Mouse (Mus musculus): ENCODE measurements around the gene Rnf32. TPM values are rescaled to one million over a fixed set of nuclear protein-coding genes. Genes with fewer than 3 reads are reported as not detected.

The Rnf32 gene
- polyA plus RNA-seq, 1 experiment from 2014 or later: 9.7 TPM

DNA sequence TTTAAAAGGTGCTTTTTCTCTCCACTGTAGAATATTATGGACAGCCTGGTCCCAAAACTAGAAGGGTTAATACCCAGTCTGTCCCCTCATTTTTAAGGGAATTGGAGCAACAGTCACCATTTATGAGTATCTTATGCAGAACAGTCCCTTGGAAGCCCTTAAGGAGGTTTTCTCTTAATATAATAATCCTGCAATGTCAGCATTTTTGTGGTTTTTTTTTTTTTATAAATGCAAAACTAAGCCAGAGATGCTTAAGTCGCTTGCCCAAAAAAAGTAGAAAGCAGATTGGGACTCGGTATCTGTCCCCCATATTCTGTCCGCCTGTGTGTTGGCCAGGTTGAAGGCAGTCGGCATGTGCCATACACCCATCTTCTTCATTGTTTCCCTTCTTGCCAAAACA, 1.4 kb downstream of the Rnf32 start:
- 83% methylated on average over 4 of the region's 4 CpGs for WGBS
- Histone ChIP-seq H3K36me3 (ENCODE audit: control insufficient read depth, insufficient read depth, low read length) (no peaks in the 10 kb centered on the region), H3K4me2 (replicated peaks; ENCODE audit: low read depth, low read length) (no peak overlapping the region), H3K9ac (ENCODE audit: low read depth, low read length) (no peak overlapping the region), H3K4me1 (replicated peaks; ENCODE audit: control insufficient read depth, insufficient read depth, low read length) (no peaks in the 10 kb centered on the region), H3K27me3 (ENCODE audit: control insufficient read depth, insufficient read depth, low read length) (no peaks in the 10 kb centered on the region), H3K9me3 (ENCODE audit: control insufficient read depth, low read length) (no peaks in the 10 kb centered on the region), H3K4me3 (ENCODE audit: low read depth, low read length) (no peak overlapping the region), H3K27ac (ENCODE audit: low read depth, low read length) (no peak overlapping the region)
- ATAC-seq (ENCODE audit: low FRiP score) (no peak), DNase-seq (ENCODE audit: low spot score) (no peak)

DNA sequence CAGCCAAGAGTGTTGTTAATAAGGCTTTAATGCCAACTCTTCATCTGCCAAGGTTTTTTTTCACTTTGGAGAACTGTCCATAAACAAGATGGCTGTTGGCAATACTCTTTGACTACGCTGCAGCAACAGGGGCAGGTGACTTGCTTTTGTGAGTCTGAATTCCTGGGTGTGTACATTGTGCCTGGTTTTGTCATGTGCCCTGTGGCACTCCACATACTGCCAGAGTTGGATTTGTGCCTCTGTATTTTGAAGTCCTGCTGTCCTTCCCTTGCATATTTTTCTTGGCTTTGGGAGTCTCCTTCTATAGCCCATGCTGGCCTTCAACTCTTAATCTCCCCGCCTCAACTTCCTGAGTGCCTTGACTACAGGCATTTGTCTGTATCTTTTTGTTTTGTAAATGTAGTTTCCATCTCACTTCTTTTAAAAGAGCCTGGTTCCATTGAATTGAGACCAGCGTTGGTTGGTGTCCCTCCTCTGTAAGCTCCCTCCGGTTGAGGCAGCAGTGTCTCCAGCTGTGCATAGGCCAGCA, 3.2 kb downstream of the Rnf32 start:
- Histone ChIP-seq H3K4me1 (replicated peaks; ENCODE audit: control insufficient read depth, insufficient read depth, low read length) (no peaks in the 10 kb centered on the region), H3K4me2 (replicated peaks; ENCODE audit: low read depth, low read length) (no peak overlapping the region), H3K9ac (ENCODE audit: low read depth, low read length) (no peak overlapping the region), H3K4me3 (ENCODE audit: low read depth, low read length) (no peak overlapping the region), H3K27me3 (ENCODE audit: control insufficient read depth, insufficient read depth, low read length) (no peaks in the 10 kb centered on the region), H3K9me3 (ENCODE audit: control insufficient read depth, low read length) (no peaks in the 10 kb centered on the region), H3K27ac (ENCODE audit: low read depth, low read length) (no peak overlapping the region), H3K36me3 (ENCODE audit: control insufficient read depth, insufficient read depth, low read length) (no peaks in the 10 kb centered on the region)
- ATAC-seq (ENCODE audit: low FRiP score) (no peak), DNase-seq (ENCODE audit: low spot score) (no peak)
- 60% methylated on average over 4 of the region's 4 CpGs for WGBS

DNA sequence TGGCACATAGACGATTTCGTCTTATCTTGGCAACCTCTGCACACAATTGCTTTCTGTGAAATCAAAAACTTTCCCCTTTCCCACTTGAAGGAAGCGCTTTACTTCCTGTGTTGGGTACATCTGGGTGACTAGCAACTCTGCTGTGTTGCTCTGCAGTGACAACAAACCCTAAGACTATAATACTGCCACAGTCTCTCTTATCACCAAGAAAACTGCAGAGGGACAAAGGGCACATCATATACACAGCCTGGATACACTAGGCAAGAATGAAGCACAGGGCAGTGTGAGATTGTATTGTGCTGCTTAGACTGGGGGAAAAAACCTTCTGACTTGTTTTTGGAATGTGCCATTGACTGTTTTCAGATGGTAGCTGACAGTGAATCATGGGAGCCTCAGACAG, 4.1 kb downstream of the Rnf32 start:
- WGBS: 75% methylated on average over 3 of the region's 3 CpGs
- no peak overlapping the region for H3K27ac ChIP-seq (ENCODE audit: low read depth, low read length)
- no peaks in the 10 kb centered on the region for H3K9me3 ChIP-seq (ENCODE audit: control insufficient read depth, low read length)
- no peaks in the 10 kb centered on the region for H3K27me3 ChIP-seq (ENCODE audit: control insufficient read depth, insufficient read depth, low read length)
- H3K4me1 ChIP-seq (replicated peaks; ENCODE audit: control insufficient read depth, insufficient read depth, low read length): no peaks in the 10 kb centered on the region
- no peaks in the 10 kb centered on the region for H3K36me3 ChIP-seq (ENCODE audit: control insufficient read depth, insufficient read depth, low read length)
- DNase-seq (ENCODE audit: low spot score) (no peak), ATAC-seq (ENCODE audit: low FRiP score) (no peak)
- H3K9ac ChIP-seq (ENCODE audit: low read depth, low read length): no peak overlapping the region
- no peak overlapping the region for H3K4me3 ChIP-seq (ENCODE audit: low read depth, low read length)
- H3K4me2 ChIP-seq (replicated peaks; ENCODE audit: low read depth, low read length): no peak overlapping the region

DNA sequence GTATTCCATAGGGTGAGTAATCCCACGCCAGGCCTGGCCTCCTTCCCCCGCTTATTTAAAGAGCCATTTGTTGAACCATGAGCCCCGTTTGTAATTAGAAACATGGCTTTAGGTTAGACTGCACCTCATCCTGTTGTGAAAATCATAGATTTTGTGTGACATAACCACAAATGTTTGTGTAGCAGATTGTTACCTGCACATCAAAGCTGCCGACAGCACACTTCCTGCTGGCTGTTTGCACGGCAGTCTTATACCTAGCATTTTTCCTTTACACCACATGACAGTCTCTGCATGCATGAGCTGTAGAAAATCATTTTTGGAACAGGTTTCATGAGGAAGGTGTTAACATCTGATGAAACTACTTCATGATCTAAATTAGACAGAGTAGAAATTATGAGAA, 9.9 kb downstream of the Rnf32 start:
- no peak overlapping the region for H3K9ac ChIP-seq (ENCODE audit: low read depth, low read length)
- H3K36me3 ChIP-seq (ENCODE audit: control insufficient read depth, insufficient read depth, low read length): no peaks in the 10 kb centered on the region
- H3K4me2 ChIP-seq (replicated peaks; ENCODE audit: low read depth, low read length): no peak overlapping the region
- H3K27me3 ChIP-seq (ENCODE audit: control insufficient read depth, insufficient read depth, low read length): no peaks in the 10 kb centered on the region
- ATAC-seq (ENCODE audit: low FRiP score): no peak
- no peak overlapping the region for H3K27ac ChIP-seq (ENCODE audit: low read depth, low read length)
- H3K9me3 ChIP-seq (ENCODE audit: control insufficient read depth, low read length): no peaks in the 10 kb centered on the region
- no peaks in the 10 kb centered on the region for H3K4me1 ChIP-seq (replicated peaks; ENCODE audit: control insufficient read depth, insufficient read depth, low read length)
- DNase-seq (ENCODE audit: low spot score): no peak
- 84% methylated on average over 5 of the region's 5 CpGs for WGBS
- no peak overlapping the region for H3K4me3 ChIP-seq (ENCODE audit: low read depth, low read length)

DNA sequence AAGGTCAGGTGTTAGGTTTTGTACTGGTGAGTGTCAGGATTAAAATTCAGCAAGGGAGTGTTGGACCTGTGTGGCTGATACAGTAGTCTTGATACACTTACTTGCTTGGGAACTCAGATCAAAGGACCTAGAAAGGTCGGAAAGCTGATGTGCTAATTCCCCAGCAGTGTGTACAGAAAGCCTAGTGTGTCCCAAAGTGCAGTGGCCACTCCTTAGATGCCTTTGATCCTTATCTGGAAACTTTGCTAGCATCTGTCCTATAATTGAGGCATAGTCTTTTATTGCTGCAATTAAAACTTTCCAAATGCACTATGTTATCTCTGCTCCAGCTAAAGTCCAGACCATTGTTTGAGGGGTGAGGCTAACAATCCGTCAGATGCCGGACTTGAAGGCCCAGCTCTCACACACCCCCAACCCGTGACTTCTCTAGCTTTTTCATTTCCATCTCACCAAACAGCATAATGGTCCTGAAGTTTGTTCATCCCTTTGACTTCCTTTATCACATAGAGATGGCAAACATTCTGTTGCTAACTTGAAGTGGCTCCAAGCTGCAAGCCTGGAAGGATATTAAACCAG, 16.3 kb downstream of the Rnf32 start:
- no peaks in the 10 kb centered on the region for H3K4me1 ChIP-seq (replicated peaks; ENCODE audit: control insufficient read depth, insufficient read depth, low read length)
- ATAC-seq (ENCODE audit: low FRiP score) (no peak), DNase-seq (ENCODE audit: low spot score) (no peak)
- H3K4me2 ChIP-seq (replicated peaks; ENCODE audit: low read depth, low read length): no peak overlapping the region
- no peaks in the 10 kb centered on the region for H3K36me3 ChIP-seq (ENCODE audit: control insufficient read depth, insufficient read depth, low read length)
- H3K9ac ChIP-seq (ENCODE audit: low read depth, low read length): no peak overlapping the region
- no peaks in the 10 kb centered on the region for H3K9me3 ChIP-seq (ENCODE audit: control insufficient read depth, low read length)
- H3K4me3 ChIP-seq (ENCODE audit: low read depth, low read length): no peak overlapping the region
- no peaks in the 10 kb centered on the region for H3K27me3 ChIP-seq (ENCODE audit: control insufficient read depth, insufficient read depth, low read length)
- 67% methylated on average over 4 of the region's 4 CpGs for WGBS
- no peak overlapping the region for H3K27ac ChIP-seq (ENCODE audit: low read depth, low read length)

DNA sequence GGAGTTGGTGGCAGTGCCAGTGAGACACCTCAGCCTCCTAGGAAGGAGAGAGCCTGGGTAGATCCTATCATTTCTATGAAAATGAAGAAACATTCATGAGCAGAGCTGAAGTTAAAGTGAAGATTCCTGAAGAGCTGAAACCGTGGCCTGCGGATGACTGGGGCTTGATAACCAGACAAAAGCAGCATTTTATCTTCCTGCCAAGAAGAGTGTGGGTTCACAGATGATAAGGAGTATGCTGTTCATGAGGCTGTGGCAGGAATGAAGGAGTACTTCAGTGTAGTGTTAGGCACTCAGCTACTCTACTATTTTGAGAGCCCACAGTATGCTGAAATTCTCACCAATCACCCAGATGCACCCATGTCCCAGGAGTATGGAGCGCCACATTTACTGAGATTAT, 22.2 kb downstream of the Rnf32 start:
- Histone ChIP-seq H3K4me1 (replicated peaks; ENCODE audit: control insufficient read depth, insufficient read depth, low read length) (no peaks in the 10 kb centered on the region), H3K27ac (ENCODE audit: low read depth, low read length) (no peak overlapping the region), H3K9me3 (ENCODE audit: control insufficient read depth, low read length) (no peaks in the 10 kb centered on the region), H3K36me3 (ENCODE audit: control insufficient read depth, insufficient read depth, low read length) (no peaks in the 10 kb centered on the region), H3K27me3 (ENCODE audit: control insufficient read depth, insufficient read depth, low read length) (no peaks in the 10 kb centered on the region), H3K4me2 (replicated peaks; ENCODE audit: low read depth, low read length) (no peak overlapping the region), H3K9ac (ENCODE audit: low read depth, low read length) (no peak overlapping the region), H3K4me3 (ENCODE audit: low read depth, low read length) (no peak overlapping the region)
- WGBS: 81% methylated on average over 3 of the region's 3 CpGs
- DNase-seq (ENCODE audit: low spot score) (no peak), ATAC-seq (ENCODE audit: low FRiP score) (no peak)

DNA sequence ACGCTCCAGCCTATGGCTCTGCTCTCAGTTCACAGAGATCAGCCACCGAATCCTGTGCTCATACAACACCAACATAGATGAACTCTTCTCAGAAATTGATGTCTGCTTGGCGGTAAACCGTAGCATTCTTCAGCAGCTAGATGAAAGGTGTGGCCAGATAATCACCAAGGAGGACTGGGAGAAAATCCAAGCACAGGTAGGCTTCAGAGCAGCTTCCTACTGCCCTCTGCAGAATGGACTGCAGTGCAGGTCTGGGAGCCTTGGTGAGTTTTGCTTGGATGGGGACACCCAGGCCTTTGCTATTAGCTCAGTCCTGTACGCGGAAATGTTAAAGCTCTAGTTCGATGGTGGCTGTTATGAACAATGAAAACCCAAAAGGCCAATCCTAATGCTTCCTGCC, 28.3 kb downstream of the Rnf32 start:
- WGBS: 87% methylated on average over 7 of the region's 7 CpGs
- Histone ChIP-seq H3K9me3 (ENCODE audit: control insufficient read depth, low read length) (no peaks in the 10 kb centered on the region), H3K9ac (ENCODE audit: low read depth, low read length) (no peak overlapping the region), H3K27me3 (ENCODE audit: control insufficient read depth, insufficient read depth, low read length) (no peaks in the 10 kb centered on the region), H3K27ac (ENCODE audit: low read depth, low read length) (no peak overlapping the region), H3K36me3 (ENCODE audit: control insufficient read depth, insufficient read depth, low read length) (no peaks in the 10 kb centered on the region), H3K4me2 (replicated peaks; ENCODE audit: low read depth, low read length) (no peak overlapping the region), H3K4me1 (replicated peaks; ENCODE audit: control insufficient read depth, insufficient read depth, low read length) (no peaks in the 10 kb centered on the region), H3K4me3 (ENCODE audit: low read depth, low read length) (no peak overlapping the region)
- no peak for DNase-seq (ENCODE audit: low spot score)
- ATAC-seq (ENCODE audit: low FRiP score): no peak

DNA sequence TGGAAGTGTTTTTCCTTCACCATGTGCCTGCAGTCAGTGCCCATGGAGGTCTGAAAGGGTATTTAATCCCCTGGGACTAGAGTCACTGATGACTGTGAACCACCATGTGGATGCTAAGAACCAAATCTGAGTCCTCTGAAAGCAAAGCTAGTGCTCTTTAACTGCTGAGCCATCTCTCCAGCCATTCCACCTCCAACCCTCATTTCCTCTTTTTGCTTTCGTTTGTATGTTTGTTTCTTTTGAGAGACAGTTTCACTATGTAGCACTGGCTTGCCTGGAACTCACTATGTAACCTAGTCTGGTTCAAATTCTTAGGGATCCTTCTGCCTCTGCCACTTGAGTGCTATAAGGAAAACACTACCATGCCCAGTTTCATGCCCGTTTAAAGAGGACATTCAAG, 34.7 kb downstream of the Rnf32 start:
- Histone ChIP-seq H3K4me2 (replicated peaks; ENCODE audit: low read depth, low read length) (no peak overlapping the region), H3K27me3 (ENCODE audit: control insufficient read depth, insufficient read depth, low read length) (no peaks in the 10 kb centered on the region), H3K36me3 (ENCODE audit: control insufficient read depth, insufficient read depth, low read length) (no peaks in the 10 kb centered on the region), H3K4me3 (ENCODE audit: low read depth, low read length) (no peak overlapping the region), H3K9ac (ENCODE audit: low read depth, low read length) (no peak overlapping the region), H3K9me3 (ENCODE audit: control insufficient read depth, low read length) (no peaks in the 10 kb centered on the region), H3K27ac (ENCODE audit: low read depth, low read length) (no peak overlapping the region), H3K4me1 (replicated peaks; ENCODE audit: control insufficient read depth, insufficient read depth, low read length) (no peaks in the 10 kb centered on the region)
- ATAC-seq (ENCODE audit: low FRiP score) (no peak), DNase-seq (ENCODE audit: low spot score) (no peak)
- WGBS: 89% methylated on average over 2 of the region's 2 CpGs

DNA sequence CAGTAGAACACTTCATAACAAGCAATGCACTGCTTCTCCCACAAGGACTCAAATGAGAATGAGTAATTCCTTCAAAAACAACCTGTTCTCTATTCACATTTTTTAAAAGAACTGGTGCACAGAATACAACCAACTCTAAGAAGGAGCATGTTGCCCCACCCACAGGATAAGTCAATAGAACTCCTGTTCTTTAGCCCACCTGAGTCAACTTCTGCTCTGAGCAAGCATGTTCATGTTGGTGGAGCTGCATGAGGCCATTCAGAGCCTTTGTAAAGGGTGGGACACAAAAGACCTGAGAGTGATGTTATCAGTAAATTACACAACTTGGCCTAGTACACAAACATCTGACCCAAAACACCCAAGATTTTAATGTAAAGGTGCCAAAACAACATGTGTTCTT, 42.6 kb downstream of the Rnf32 start:
- H3K27me3 ChIP-seq (ENCODE audit: control insufficient read depth, insufficient read depth, low read length): no peaks in the 10 kb centered on the region
- no peak overlapping the region for H3K4me2 ChIP-seq (replicated peaks; ENCODE audit: low read depth, low read length)
- H3K27ac ChIP-seq (ENCODE audit: low read depth, low read length): no peak overlapping the region
- H3K4me3 ChIP-seq (ENCODE audit: low read depth, low read length): no peak overlapping the region
- ATAC-seq (ENCODE audit: low FRiP score) (no peak), DNase-seq (ENCODE audit: low spot score) (no peak)
- H3K4me1 ChIP-seq (replicated peaks; ENCODE audit: control insufficient read depth, insufficient read depth, low read length): no peaks in the 10 kb centered on the region
- no peak overlapping the region for H3K9ac ChIP-seq (ENCODE audit: low read depth, low read length)
- H3K9me3 ChIP-seq (ENCODE audit: control insufficient read depth, low read length): no peaks in the 10 kb centered on the region
- no peaks in the 10 kb centered on the region for H3K36me3 ChIP-seq (ENCODE audit: control insufficient read depth, insufficient read depth, low read length)
